Mouse (Mus musculus) myocyte (in vitro differentiated cells): ENCODE measurements around the gene Whamm.

Experiments
- MAX ChIP-seq: IDR thresholded peaks from one replicate; pipeline ENCODE4 v1.6.1; 2011; ENCODE audit warnings: low read depth, mild to moderate bottlenecking, control low read depth
- MYOD1 ChIP-seq, 3 experiments: IDR thresholded peaks; one replicate each; pipeline ENCODE4 v1.6.1; 2011; ENCODE audit warnings: control low read depth in 2 of 3, low read depth in 2 of 3, mild to moderate bottlenecking in 2 of 3, moderate library complexity in 1 of 3; ENCODE audit not compliant: insufficient read length in 2 of 3, control insufficient read depth in 1 of 3
- MYOG ChIP-seq, 3 experiments: IDR thresholded peaks; one replicate each; pipeline ENCODE4 v1.6.1; 2011; ENCODE audit warnings: control low read depth in 2 of 3, low read depth in 2 of 3, mild to moderate bottlenecking in 2 of 3; ENCODE audit not compliant: insufficient read length in 2 of 3, control insufficient read depth in 1 of 3, insufficient read depth in 1 of 3
- POLR2A ChIP-seq: IDR thresholded peaks from one replicate; pipeline ENCODE4 v1.6.1; 2011; ENCODE audit warnings: low read depth, mild to moderate bottlenecking, control low read depth, moderate library complexity; ENCODE audit not compliant: insufficient read length
- POLR2AphosphoS2 ChIP-seq: IDR thresholded peaks from one replicate; pipeline ENCODE4 v1.6.1; 2011; ENCODE audit warnings: low read depth, control low read depth; ENCODE audit not compliant: insufficient read length
- REST ChIP-seq: IDR thresholded peaks from one replicate; pipeline ENCODE4 v1.6.1; 2011; ENCODE audit warnings: mild to moderate bottlenecking, control low read depth, moderate library complexity; ENCODE audit not compliant: insufficient read depth, insufficient read length
- SRF ChIP-seq: IDR thresholded peaks from one replicate; pipeline ENCODE4 v1.6.1; 2011; ENCODE audit warnings: low read depth; ENCODE audit not compliant: control insufficient read depth, insufficient read length
- TCF12 ChIP-seq: IDR thresholded peaks from one replicate; pipeline ENCODE4 v1.6.1; 2011; ENCODE audit warnings: mild to moderate bottlenecking, control low read depth; ENCODE audit not compliant: poor library complexity, insufficient read depth, severe bottlenecking
- TCF3 ChIP-seq: IDR thresholded peaks from one replicate; pipeline ENCODE4 v1.6.1; 2011; ENCODE audit warnings: low read depth, control low read depth; ENCODE audit not compliant: insufficient read length
- USF1 ChIP-seq: IDR thresholded peaks from one replicate; pipeline ENCODE4 v1.6.1; 2011; ENCODE audit warnings: low read depth, mild to moderate bottlenecking, control low read depth, moderate library complexity

DNA sequence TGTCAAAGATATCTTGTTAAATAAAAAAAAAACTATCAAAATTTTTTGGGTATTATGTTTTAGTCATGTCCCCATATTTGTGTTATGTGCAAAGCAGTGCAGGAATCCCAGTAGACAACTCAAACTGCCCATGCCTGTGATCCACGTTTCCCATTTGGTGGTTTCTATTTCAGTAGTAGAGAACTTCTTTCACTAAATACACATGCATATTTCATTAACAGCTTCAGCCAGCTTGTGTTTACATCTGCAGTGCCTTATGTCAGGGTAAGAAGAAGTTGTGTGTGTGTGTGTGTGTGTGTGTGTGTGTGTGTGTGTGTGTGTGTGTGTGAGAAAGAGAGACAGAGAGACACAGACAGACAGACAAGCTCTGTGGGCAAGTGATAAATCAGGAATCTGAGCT lies 39.6 kb upstream of the Whamm start:
- no peak for TF ChIP-seq POLR2A
- no peak for TF ChIP-seq REST
- no peak for TF ChIP-seq TCF3
- TF ChIP-seq TCF12: no peak
- TF ChIP-seq POLR2AphosphoS2: no peak
- no peak for TF ChIP-seq USF1
- no peak for TF ChIP-seq MYOD1 (IDR thresholded peaks at IDR 0.05; ENCODE audit: control insufficient read depth in 1 of 3, insufficient read length in 2 of 3, low read depth in 2 of 3)
- no peak for TF ChIP-seq SRF
- TF ChIP-seq MAX: no peak
- no peak for TF ChIP-seq MYOG (IDR thresholded peaks at IDR 0.05; ENCODE audit: control insufficient read depth in 1 of 3, insufficient read depth in 1 of 3, insufficient read length in 2 of 3, low read depth in 2 of 3)
